Mouse (Mus musculus) heart, postnatal 25 days (tissue): Measurements from ENCODE around the gene March9. TPM values are rescaled to one million over a fixed set of nuclear protein-coding genes. Genes with fewer than 3 reads are reported as not detected.

Experiments
- DNase-seq: peaks from one replicate; pipeline ENCODE4 v3.0.0; 2022; ENCODE audit warnings: low spot score
- intact Hi-C: fragments of 180-260 bp; cut with DNase I; formaldehyde crosslinking; loops from one replicate; pipeline ENCODE4 v1.15.1; 2025
- total RNA-seq, 2 experiments: library from RNA; stranded (reverse); gene quantifications; 2 replicates each; pipeline ENCODE4 v1.2.3; 2021

March9 gene
- total RNA-seq, 2 experiments from 2014 or later = 2.3 to 2.5 TPM

DNA sequence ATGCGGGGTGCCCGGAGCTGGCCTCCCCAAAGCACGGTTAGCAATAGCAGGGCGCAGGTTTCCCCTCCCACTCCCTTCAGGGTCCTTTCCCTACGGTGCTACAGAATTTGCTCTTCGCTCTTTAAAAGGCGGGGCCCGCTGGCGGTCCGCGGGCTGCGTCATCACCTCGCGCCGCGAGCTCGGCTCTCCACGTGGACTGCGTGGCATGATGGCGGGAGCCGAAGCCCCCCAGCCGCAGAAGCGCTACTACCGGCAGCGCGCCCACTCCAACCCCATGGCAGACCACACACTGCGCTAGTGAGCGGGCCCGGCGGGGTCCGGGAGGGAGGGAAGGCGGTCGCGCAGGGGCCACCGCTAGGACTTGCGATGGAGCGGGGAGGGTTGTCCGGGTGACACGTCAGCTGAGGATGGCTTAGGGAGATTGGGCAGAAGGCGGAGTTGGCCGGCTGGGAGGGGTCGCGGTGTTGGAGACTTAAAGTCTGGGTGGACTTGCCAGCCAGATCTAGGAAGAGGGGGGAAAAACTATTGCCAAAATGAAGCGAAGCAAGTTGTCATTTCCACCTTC is 18.1 kb downstream of the March9 start:
- peak; percentile 72 for DNase-seq
- intact Hi-C loops = no loop called here

DNA sequence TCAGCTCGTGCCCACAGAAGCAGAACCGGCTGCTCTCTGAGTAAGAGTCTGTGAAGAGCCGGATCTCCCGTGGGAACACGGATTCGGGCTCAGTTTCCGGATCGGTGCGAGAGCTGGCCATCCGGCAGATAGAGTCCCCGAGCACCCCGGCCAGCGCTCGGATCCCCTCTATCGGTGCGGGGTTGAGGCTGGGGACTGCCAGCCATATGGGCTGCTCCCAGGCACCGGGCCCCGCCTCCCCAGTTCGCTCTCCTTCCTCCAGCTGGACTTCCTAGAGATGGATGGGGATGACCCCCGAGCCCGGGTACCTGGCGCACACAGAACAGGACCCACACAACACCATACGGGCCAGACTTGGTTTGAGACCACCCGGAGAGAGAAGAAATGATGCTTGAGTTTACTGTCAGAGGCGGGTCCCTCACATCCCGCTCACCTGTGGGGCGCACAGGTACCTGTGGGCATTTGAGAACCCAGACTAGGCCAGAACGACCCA is 18.7 kb downstream of the March9 start, which contains the start of the genes Mettl1 and Eef1akmt3:
Gene Mettl1 (plus strand): TSS at position 141 of the 493 bp plus-strand sequence.
Gene Eef1akmt3 (minus strand): TSS at position 240 of the 493 bp plus-strand sequence.
- intact Hi-C loops = no loop called here
- no peak for DNase-seq

DNA sequence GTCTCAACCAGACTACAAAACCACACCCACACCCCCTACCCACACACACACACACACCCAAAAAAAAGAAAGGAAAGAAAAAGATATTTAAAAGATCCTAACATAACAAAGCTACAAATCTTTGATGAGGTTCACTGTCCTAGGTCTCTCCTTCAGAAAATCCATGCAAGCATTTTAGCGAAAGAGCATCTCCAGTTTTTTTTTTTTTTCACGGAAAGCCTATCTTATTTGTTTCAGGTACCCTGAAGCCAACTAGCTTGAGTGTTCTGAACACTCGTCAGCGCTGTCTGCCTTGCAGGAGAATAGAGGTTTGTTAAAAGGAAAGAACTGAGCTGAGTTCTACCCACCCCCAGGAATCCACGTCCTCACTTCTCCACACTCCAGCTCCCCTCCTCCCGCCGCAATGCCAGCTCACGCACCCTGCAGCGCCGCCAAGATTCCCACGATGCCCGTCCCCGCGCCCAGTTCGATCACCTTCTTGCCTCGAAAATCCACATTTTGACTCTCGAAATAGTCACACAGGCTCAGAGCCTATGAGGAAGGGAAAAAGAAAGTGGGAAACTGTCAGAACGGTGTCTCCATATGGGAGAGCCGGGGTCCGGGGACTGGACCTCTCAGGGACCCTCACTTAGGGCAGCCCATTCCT is 19.3 kb downstream of the March9 start:
- no peak for DNase-seq
- intact Hi-C loops = no loop called here

DNA sequence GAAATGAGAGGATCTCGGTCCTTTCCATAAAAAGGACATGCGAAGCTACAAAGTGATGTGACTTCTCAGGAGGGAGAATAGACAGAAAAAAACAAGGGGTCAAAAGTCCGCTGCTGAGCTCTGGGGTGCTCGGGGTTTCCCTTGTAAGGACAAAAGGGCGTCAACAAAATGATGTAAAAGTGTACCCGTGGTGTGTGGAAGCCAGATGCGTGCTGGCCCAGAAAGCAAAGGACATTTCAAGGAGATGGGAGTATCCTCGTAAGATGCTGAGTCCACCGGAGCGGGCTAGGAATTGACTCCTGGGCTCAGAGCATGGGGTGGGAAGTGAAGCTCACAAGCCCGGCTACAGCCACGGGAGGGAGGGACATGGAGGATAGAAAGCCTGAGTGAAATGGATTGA is 22.3 kb downstream of the March9 start:
- intact Hi-C loops = no loop called here
- no peak for DNase-seq

DNA sequence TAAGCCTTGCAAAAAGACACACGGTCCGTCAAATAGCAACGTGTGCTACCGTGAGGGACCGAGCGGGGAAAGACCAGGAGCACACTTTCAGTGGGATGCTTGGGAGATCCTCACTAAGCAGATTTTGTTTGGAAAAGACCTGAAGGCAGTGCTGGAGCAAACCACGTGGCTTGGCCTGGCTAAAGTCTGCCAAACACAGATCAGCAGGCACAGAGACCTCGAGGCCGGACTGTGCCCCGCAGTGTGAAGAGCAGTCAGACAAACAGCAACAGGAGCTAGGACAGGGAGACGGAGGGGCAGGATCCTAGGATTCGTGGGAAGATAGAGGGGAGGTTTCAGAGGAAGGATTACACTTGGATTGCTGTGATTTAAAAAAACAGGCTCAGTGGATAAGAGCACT is 23.7 kb downstream of the March9 start:
- intact Hi-C loops = no loop called here
- no peak for DNase-seq

DNA sequence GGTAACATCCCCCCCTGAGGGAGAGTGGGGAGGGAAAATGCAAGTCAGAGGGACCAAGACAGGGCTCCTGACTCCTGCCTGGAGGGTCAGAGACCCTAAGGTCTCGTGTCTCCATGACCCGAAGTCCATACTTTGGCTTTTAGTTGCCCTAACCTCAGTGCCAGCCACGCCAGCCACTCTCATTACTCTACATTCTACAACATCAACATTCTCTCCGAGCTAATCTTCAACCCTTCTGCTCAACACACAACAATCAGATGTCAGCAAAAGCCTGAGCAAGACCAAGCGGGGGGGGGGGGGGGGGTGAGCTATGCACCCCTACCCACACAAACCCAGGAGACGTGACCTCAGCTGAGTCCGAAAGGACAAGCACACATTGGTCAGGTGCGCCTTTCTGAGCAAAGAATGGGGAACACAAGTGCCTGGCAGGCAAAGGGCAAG is 26.7 kb downstream of the March9 start:
- no peak for DNase-seq
- intact Hi-C loops = no loop called here

DNA sequence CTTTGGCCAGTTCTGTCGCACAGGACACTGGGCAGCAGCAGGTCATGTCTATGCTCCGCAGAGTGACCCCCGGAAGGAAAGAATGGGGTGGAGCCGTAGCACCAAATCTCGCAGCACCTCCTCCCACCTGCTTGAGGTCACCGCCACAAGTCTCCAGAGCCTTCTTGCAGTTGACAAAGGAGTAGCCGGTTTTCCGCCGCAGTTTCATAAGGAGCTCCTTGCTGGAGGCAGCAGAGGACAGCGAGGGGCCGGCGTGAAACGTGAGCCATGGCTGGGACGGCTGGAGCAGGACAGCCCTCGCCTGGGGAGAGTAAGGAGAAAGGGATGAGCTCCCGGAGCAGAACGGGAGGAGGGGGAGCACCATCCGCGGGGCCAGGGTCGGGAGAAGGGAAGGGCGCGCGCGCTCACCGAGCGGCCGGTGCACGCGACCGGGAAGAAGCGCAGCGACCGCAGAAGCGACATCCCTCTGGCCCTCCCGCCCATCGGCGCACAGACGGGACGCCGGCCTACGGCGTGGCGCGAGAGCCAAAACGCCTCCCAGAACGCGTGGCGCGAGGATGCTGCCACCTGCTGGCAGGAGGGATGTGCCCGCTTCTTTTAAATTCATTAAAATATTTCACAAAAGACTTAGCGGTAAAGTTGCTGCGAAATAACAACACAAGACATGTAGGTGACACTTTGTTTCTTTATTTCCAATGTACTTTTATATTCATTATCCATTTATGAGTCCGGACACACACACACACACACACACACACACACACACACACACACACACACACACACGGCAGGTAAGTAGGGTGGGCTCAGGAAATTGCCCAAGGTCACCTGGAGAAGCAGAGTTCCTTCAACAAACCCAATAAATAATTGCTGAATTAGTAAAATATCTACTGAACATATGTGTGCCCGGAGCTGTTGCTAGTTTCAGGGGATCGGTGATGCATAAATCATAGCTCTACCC is 29.4 kb downstream of the March9 start, which contains the start of gene Tsfm:
Gene Tsfm (minus strand): TSS at position 505 of the 961 bp plus-strand sequence.
- intact Hi-C loops = loop anchor here (1.0 to 2.0 kb wide), 2 partner anchors 40 to 111 kb away; no protein-coding TSS in a partner anchor

DNA sequence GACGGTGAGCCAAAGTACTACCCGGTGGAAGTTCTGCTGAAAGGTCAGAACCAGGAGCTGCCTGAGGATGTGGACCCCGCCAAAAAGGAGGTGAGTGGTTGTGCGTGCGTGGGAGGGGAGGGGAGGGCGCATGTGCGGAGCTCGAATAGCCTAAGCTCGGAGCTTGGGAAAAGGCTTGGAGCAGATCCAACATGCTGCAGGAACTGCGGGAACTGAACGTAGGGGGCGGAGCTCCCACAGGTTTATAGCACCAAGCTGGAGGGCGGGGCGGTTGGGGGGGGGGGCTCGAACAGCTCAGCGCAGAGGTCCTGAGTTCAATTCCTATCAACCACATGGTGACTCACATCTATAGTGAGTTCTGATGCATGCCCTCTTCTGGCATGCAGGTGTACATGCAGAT is 41.6 kb downstream of the March9 start:
- intact Hi-C loops = no loop called here

More for the DNA sequence above, 29.4 kb downstream of the March9 start, which contains the start of gene Tsfm:
- DNase-seq = peak; percentile 76

DNA sequence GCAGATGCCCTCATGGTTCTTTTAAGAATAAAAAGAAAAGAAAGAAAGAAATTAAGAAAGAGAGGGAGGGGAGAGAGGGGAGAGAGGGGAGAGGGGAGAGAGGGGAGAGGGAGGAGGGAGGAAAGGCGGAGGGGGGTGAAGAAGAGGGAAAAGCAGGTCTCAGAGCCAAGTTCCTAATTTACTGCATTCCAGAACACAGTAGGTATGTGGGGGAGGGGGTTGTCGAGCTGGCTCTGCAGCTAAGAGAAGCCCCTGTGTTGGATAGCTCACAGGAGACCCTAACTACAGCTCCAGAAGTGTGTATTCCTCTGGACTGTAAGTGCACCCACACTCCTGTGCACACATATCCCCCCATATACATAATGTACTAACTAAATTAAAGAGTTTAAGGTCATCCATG is 42.9 kb downstream of the March9 start:
- intact Hi-C loops = no loop called here

More for the DNA sequence above, 41.6 kb downstream of the March9 start:
- DNase-seq = no peak

DNA sequence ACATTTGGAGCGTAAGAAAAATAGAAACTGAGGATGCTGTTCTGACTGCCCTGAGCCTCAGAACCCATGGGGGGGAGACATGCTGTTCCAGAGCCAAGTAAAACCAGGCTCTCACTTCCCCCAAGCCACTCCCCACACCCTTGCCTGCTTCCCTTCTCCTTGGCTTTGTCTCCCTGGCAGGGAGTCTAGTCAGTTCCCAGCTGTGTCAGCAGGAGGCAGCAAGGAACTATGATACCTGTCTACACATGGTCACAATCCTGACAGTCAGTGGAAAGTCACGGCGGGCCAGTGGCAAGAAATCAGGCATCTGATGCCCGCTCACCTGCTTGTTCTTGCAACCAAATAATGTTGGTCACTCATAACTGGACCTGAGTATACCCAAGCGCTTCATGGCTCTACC is 43.5 kb downstream of the March9 start:
- DNase-seq = no peak
- intact Hi-C loops = no loop called here

More for the DNA sequence above, 42.9 kb downstream of the March9 start:
- DNase-seq = no peak

Other genes starting within 250 kb of the March9 start
- gene Atp23, start 158.8 kb downstream of the March9 start, total RNA-seq = 1 to 10 TPM; 4.2 to 4.5 TPM
- gene Ctdsp2, start 81.5 kb downstream of the March9 start, total RNA-seq = 100 to 1,000 TPM; 104 to 110 TPM
- under 1 TPM; 0.14 to 0.39 TPM for gene Avil, start 59.5 kb downstream of the March9 start, total RNA-seq
- 10 to 100 TPM; 66.1 to 67.4 TPM for gene Tsfm, start 29.3 kb downstream of the March9 start, total RNA-seq
- gene Mettl1, start 18.8 kb downstream of the March9 start, total RNA-seq = 1 to 10 TPM; 6.1 to 6.9 TPM
- under 1 TPM in 1 of 2 experiments, not detected in 1; 0.11 TPM for gene Eef1akmt3, start 18.7 kb downstream of the March9 start, total RNA-seq
- under 1 TPM in 1 of 2 experiments, not detected in 1; 0.14 TPM for gene Cyp27b1, start 11.9 kb downstream of the March9 start, total RNA-seq
- gene Cdk4, start 3.4 kb upstream of the March9 start, total RNA-seq = 10 to 100 TPM; 76.1 to 83.3 TPM
- 10 to 100 TPM; 43.4 to 47.4 TPM for gene Tspan31, start 10.1 kb upstream of the March9 start, total RNA-seq
- gene Agap2, start 15.1 kb upstream of the March9 start, total RNA-seq = 1 to 10 TPM; 5.9 to 7.3 TPM
- gene Os9, start 60.9 kb upstream of the March9 start, total RNA-seq = 10 to 100 TPM; 25.0 to 25.1 TPM
- gene B4galnt1, start 105.0 kb upstream of the March9 start, total RNA-seq = 1 to 10 TPM; 1.5 to 1.6 TPM
- gene Slc26a10, start 120.5 kb upstream of the March9 start, total RNA-seq = 10 to 100 TPM; 18.2 to 29.2 TPM
- 10 to 100 TPM; 10.9 to 12.7 TPM for gene Arhgef25, start 129.9 kb upstream of the March9 start, total RNA-seq
- gene Dtx3, start 135.5 kb upstream of the March9 start, total RNA-seq = 10 to 100 TPM; 26.3 to 28.6 TPM
- 10 to 100 TPM; 23.3 to 24.6 TPM for gene Pip4k2c, start 151.4 kb upstream of the March9 start, total RNA-seq
- gene Kif5a, start 203.2 kb upstream of the March9 start, total RNA-seq = under 1 TPM; 0.45 to 0.49 TPM
- 100 to 1,000 TPM; 136 to 142 TPM for gene Dctn2, start 206.2 kb upstream of the March9 start, total RNA-seq
- gene Mbd6, start 228.8 kb upstream of the March9 start, total RNA-seq = 10 to 100 TPM; 20.9 to 21.4 TPM